Mouse (Mus musculus) T-cell, adult 2 months (primary cell): ENCODE measurements around the gene Cdk19.
"Not testable (repeated sequence)": the region's sequence is repeated elsewhere in the genome, so short reads cannot be mapped to it uniquely, and the experiment has no call there.

Experiments
- DNase-seq: peaks from one replicate; pipeline ENCODE4 v3.0.0; 2022; ENCODE audit warnings: low spot score

The Cdk19 gene

GRCm38 (mm10) chr10:40393447-40394143, 54.2 kb downstream of the Cdk19 start:
- no peak for DNase-seq

DNA sequence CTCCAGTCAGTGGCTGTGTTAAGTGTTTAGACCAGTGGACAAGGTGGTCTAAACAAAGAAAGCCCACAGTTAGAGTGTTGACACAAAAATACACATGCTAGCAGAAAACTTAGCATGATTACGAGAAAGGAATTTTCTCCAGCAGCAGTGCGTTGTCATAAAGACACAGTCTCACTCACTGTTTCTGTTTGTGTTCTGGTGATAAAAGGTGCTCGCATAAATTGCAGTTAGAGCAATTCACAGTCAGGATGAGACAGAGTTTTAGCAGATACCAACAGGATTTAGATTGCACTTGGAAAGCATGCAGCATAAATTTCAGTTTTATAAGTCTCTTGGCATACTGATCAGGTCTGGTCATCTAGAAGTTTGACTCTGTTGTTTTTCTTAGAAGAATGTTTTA, 59.5 kb downstream of the Cdk19 start:
- no peak for DNase-seq

DNA sequence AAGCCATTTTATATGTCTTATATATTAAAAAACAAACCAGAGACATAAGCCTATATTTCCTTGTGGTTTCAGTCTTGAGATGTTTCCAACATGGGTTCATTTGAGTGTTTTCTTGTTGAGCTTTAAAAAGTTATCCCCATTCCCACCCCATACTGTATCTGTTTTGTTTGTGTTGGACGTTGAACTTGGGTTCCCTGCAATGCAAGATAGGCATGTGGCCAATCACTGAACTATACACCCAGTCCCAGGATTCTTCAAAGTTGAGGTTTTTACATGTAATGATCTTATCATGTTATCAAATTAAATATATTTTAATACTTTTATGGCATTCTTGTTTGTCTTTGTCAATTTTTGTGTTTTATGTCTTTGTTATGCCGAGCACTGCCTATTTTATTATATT, 60.0 kb downstream of the Cdk19 start:
- no peak for DNase-seq

DNA sequence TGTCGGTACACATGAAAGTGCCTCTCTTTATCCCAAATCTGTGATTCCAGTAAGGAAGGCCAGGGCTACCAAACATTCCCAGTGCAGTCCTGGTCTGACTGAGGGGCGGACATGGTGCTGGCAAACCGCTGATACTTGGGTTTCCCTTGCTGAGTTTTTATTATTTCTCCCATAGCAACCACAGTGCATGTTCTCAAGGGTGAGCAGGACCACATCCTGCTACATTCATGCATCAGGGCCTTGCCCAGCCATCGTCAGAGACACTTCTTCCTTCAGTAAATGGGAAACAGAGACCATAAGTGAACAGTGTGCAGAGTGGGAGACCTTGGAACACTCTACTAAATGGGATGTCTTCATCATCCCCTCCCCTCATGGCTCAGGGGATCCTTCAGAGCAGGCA, 60.9 kb downstream of the Cdk19 start:
- DNase-seq = peak; percentile 63

DNA sequence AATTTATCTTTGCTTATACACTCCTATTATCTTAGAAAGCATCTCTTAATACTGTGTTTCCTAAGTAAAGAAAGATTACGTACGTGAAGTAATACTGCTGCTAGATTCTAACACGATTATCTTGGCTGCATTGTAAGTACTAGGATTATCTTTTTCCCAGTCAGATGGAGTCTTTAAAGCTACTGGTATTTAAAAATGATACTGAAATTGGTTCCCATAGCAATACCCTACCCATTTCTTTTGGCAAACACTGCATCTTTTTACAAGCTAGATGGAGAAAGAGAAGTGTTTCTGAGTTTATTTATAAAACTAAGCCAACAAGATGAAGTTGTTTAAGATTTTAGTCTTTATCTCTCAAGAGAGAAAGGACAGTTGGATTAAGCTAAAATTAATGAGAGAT, 67.3 kb downstream of the Cdk19 start:
- DNase-seq = no peak

DNA sequence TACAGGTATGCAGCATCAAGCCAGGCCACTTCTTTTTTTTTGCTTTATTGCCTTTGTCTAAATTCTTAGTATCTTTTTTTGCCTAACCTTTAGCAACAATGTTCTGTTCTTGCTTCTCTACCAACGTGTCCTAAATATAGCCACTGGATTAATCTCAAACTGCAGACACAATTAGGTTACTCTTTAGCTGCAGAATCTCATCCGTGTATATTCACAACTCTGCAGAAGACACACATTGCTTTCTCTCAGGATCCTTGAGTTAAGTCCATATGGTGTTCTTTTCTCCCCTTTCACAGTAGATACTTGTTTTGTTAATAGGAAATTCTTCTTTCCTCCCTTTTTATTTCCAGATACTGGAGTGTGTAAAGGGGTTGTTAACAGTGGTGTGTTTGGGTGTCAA, 70.0 kb downstream of the Cdk19 start:
- no peak for DNase-seq

DNA sequence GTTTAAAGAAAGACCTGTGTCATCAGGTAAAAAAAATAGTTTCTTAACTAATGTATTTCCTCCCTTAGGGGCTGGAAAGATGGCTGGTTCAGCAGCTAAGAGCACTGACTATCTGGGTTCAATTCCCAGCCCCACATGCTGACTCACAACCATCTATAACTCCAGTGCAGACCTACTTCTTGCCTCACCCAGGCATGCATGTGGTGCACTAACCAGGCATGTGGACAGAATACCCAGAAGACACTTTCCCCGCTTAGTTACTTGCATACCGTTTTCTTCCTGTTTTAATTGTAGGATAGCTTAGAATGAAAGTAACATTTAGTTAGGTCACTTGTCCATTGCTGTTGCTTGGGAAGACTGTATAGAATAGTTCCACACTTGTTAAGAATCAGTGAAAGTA, 72.0 kb downstream of the Cdk19 start:
- DNase-seq = no peak

GRCm38 (mm10) chr10:40416944-40417343, 77.6 kb downstream of the Cdk19 start:
- no peak for DNase-seq

DNA sequence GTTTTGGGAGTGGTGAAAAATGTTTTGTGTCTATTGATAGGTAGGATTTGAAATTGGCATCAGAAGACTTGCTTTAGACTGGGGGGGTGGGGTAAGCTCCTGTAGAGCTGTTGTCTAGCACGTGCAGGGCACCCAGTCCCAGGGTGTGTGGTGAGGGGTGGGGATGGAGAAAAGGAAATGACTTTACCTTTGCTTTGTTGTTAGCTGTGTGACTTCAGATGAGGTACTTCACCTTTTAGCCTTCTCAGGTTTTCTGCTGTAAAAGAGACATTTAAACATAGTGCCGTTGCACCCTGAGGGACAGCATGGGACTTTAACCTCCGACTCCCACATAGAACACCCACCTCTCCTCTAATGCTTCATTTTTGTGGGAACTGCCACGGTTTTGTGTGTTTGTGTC, 80.5 kb downstream of the Cdk19 start:
- peak; percentile 80 for DNase-seq

- DNase-seq = no peak
Measured at GRCm38 (mm10) chr10:40420703-40421102, 81.3 kb downstream of the Cdk19 start.

GRCm38 (mm10) chr10:40421724-40422123, 82.4 kb downstream of the Cdk19 start:
- peak; percentile 59 for DNase-seq

GRCm38 (mm10) chr10:40422696-40423095, 83.3 kb downstream of the Cdk19 start:
- DNase-seq = no peak

GRCm38 (mm10) chr10:40424428-40424827, 85.1 kb downstream of the Cdk19 start:
- DNase-seq = not testable (repeated sequence)

- DNase-seq = no peak
Measured at GRCm38 (mm10) chr10:40425243-40426095, 86.1 kb downstream of the Cdk19 start.

DNA sequence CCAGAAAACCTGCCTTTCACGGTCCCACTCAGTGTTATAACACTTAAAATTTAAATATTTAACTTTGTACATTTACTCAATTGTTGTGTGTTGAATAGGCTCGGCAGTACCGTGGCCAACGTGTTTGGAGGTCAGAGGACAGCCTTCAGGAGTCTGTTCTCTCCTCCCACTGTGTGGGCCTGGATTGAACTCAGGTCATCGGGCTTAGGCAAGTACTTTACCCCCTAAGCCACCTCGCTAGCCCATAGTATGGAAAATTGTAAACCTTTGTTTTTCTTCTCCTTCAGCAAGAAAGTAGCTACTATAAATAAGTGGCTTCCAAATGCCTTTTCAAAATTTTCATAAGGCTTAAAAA, 86.7 kb downstream of the Cdk19 start:
- no peak for DNase-seq

GRCm38 (mm10) chr10:40428633-40429032, 89.3 kb downstream of the Cdk19 start:
- DNase-seq = no peak

DNA sequence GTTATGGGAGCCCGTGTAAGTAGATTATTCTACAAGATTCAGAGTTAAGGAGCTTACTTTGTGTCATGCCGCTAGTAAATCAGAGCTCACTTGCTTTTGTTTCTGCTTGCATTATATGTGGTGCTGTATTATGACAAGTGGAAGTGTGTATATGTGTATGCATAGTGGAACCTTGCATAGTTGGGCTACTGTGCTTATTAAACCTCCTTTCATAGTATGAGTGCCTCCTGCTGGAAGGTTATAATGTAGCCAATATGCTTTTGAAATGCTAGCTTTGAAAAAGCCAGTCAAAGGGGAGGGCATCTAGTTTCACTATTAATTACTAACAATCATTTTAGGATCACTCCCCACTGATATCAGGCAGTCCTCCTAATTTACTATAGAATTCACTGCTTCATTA, 89.7 kb downstream of the Cdk19 start:
- peak; percentile 31 for DNase-seq

DNA sequence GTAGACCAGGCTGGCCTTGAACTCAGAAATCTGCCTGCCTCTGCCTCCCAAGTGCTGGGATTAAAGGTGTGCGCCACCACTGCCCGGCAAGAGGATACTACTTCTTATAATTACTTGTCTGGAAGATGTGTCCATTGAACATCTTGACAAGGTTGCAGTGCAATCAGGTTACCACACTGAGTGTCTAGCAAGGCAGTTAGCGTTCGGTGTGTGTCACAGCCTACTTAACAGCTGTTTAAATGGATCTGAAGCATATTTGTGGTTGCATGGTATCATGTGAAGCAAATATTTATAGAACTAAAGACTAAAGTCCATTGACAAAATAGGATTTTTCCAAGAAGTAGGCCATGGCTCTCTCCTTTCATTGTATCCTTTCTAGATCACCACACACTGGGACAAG, 90.8 kb downstream of the Cdk19 start:
- DNase-seq = no peak

DNA sequence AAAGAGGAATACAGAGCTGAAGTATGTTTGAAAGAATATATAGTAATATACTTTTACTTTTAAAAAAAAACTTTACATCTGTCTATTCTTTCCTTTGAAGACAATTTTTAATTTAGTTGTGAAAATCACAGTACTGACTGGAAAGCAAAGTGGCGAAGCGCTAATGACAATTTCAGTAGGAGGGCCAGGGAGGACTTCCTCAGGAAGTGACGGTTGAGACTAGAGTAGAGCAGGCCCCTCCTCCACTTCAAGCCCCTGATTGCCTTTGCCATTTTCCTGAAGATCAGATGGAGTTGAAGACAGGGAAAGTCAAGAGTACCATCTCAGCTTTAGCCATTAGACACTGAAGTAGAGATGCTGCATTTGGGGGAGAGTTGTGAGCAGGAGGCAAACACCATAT, 92.6 kb downstream of the Cdk19 start:
- DNase-seq = no peak

- no peak for DNase-seq
Measured at GRCm38 (mm10) chr10:40432375-40432774, 93.0 kb downstream of the Cdk19 start.

GRCm38 (mm10) chr10:40435402-40435801, 96.0 kb downstream of the Cdk19 start:
- DNase-seq = no peak

GRCm38 (mm10) chr10:40437117-40437516, 97.8 kb downstream of the Cdk19 start:
- no peak for DNase-seq

DNA sequence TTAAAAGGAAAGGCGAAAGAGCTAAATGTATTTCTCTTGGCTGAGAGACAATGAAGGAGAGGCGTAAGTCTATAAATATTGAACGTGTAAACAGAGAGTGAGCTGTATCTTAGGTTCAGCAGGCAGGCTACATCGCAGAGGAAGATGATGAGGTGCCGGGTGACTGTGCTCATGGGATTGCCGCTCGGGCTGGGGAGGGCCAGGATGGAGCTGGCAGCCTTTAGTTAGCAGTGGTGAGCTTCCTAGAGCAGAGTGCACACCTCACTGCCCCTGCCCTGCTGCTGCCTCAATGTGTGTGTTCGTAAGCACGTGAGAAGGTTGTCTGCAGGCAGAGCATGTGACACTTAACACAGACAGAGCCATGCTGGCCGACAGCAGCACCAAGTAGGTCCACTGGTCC, 101.4 kb downstream of the Cdk19 start:
- DNase-seq = no peak

DNA sequence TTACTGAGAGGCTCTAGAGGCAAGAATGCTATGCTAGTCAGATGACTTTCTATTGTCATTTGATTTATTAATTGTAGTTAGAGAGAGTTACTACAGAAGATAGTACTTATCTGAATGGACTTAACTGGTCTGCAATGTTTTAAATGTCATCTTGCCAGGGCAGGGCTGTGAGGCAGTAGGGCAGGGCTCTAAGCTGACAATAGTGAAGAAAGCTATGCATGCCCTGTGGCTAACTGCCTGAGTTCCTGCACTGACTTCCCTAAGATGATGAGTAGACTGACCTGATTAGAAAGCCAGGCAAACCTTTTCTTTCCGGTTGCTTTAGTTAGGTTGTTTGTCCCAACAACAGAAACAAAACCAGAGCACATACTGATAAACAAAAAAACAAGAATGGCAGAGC, 102.7 kb downstream of the Cdk19 start:
- DNase-seq = no peak
